Mouse (Mus musculus) neural tube, embryonic 11.5 days (tissue): Measurements from ENCODE around the gene Cracr2a. TPM values are rescaled to one million over a fixed set of nuclear protein-coding genes. Genes with fewer than 3 reads are reported as not detected.

Experiments
- ATAC-seq: fragments of 200-750 bp; cut with Nextera tagmentation; 2 replicates; pipeline ENCODE4 v1.8.0; 2017; ENCODE audit warnings: moderate number of reproducible peaks, mild to moderate bottlenecking, moderate TSS enrichment, moderate library complexity; ENCODE audit not compliant: insufficient read depth, low FRiP score, low TSS enrichment
- DNase-seq: peaks from one replicate; pipeline ENCODE4 v3.0.0-alpha.2; 2015; ENCODE audit warnings: low spot score
- H3K27ac ChIP-seq: fragments of 300-500 bp; sonication (generic); 2 replicates; pipeline ENCODE4 v1.5.1; 2014; ENCODE audit warnings: low read depth, mild to moderate bottlenecking, low read length
- H3K27me3 ChIP-seq: fragments of 300-500 bp; sonication (generic); 2 replicates; pipeline ENCODE4 v1.6.1; 2014; ENCODE audit warnings: mild to moderate bottlenecking, low read length, mixed read lengths; ENCODE audit not compliant: control insufficient read depth, insufficient read depth
- H3K36me3 ChIP-seq: fragments of 300-500 bp; sonication (generic); 2 replicates; pipeline ENCODE4 v1.6.1; 2014; ENCODE audit warnings: mild to moderate bottlenecking, low read length, moderate library complexity, mixed read lengths; ENCODE audit not compliant: control insufficient read depth, insufficient read depth
- H3K4me1 ChIP-seq: fragments of 300-500 bp; sonication (generic); 2 replicates; pipeline ENCODE4 v1.6.1; 2014; ENCODE audit warnings: low read length, mixed read lengths; ENCODE audit not compliant: control insufficient read depth, insufficient read depth
- H3K4me2 ChIP-seq: fragments of 300-500 bp; sonication (generic); 2 replicates; pipeline ENCODE4 v1.6.1; 2014; ENCODE audit warnings: low read depth, mild to moderate bottlenecking, moderate library complexity
- H3K4me3 ChIP-seq: fragments of 300-500 bp; sonication (generic); 2 replicates; pipeline ENCODE4 v1.5.1; 2014; ENCODE audit warnings: low read depth, low read length
- H3K9ac ChIP-seq: fragments of 300-500 bp; sonication (generic); 2 replicates; pipeline ENCODE4 v1.6.1; 2014; ENCODE audit warnings: mild to moderate bottlenecking, low read length
- H3K9me3 ChIP-seq: fragments of 300-500 bp; sonication (generic); 2 replicates; pipeline ENCODE4 v1.6.1; 2016; ENCODE audit warnings: low read length; ENCODE audit not compliant: control insufficient read depth
- WGBS: fragments of 180-500 bp; shearing (Covaris S2); extraction: QIAGEN DNeasy Blood & Tissue Kit; methylation state at CpG from one replicate; pipeline ENCODE4 v1.1.7; 2014; 5-methylcytosine and 5-hydroxymethylcytosine counted together
- polyA plus RNA-seq: library from polyadenylated mRNA; unstranded; fragments of >200 nt; fragmentation: Nextera tagmentation; extraction: Ambion mirVana; gene quantifications from 2 replicates; pipeline ENCODE4 v1.2.1, GENCODE M21; 2014

Gene Cracr2a
- polyA plus RNA-seq, 1 experiment from 2014 or later: 0.66 TPM

DNA sequence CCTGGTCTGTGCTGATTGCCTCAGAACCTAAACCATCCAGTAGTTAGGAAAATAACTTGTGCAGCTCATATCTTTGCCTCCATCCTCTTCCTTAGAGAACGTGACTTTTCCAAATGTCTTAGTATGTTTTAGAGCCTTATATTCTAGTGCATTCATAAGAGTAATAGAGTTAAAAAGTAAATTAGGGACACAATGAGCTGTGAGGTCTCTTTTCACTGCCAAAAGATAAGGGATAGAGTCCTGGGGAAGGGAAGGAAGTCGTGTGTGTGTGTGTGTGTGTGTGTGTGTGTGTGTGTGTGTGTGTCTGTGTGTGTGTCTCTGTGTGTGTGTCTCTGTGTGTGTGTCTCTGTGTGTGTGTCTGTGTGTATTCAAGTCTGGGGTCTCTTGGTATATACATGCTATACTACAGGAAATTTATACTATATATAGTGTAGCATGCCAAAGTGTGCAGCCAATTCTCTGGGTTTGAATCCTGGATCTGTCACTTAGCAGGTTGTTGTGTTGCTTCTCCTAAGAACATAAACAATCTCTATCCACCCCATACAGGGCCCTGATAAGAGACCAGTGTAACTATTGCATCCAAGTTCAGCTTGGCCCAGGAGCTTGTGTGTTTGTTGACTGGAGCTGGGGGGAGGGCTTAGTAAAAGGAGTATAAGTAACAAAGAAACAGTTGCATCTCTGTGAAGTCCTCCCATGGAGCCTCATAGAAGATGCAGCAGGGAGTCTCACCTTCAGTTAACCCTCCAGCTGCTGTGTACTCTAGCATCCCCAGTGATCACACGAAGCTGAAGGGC, 29.5 kb upstream of the Cracr2a start:
- Histone ChIP-seq H3K4me2 (no peak overlapping the region), H3K4me3 (no peak overlapping the region), H3K36me3 (no peaks in the 10 kb centered on the region), H3K4me1 (no peaks in the 10 kb centered on the region), H3K9me3 (no peaks in the 10 kb centered on the region), H3K27me3 (no peaks in the 10 kb centered on the region), H3K9ac (no peak overlapping the region), H3K27ac (no peak overlapping the region)
- DNase-seq (no peak), ATAC-seq (no peak)
- WGBS: 60% methylated on average over 3 of the region's 3 CpGs

DNA sequence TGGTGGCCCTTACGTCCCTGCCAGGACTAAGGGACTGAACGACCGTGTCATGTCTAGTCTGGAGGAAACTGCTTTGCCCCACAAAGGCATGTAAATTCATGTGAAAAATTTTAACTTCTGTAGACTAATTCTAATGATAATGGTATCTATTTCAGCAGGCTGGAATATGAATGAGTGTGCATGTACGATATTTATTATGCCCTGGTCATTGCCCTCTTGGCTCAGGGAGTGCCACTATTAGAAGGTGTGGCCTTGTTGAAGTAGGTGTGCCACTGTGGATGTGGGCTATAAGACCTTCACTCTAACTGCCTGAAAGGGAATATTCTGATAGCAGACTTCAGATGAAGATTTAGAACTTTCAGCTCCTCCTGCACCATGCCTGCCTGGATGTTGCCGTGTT, 28.8 kb upstream of the Cracr2a start:
- 84% methylated on average over 5 of the region's 5 CpGs for WGBS
- no peak overlapping the region for H3K27ac ChIP-seq
- no peak for ATAC-seq

DNA sequence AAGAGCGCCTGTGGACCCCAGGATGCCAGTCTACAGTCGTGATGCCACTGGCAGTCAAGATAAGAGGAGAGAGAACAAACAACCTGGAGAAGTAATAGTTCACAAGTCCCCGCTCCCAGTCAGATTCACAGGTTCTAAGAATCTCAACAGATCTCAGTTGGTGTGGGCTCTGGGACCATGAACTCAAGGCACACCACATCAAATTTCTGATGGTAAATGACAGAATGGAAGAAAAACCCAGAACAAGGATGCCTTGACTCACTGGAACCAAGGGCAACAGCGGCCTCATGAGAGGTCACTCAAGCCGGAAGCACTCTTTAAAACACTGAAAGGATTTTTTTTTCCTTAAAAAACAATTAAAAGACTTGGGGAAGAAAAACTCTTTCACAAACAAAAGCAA, 27.4 kb upstream of the Cracr2a start:
- ATAC-seq (no peak), DNase-seq (no peak)
- Histone ChIP-seq H3K4me2 (no peak overlapping the region), H3K36me3 (no peaks in the 10 kb centered on the region), H3K9ac (no peak overlapping the region), H3K4me1 (no peaks in the 10 kb centered on the region), H3K9me3 (no peaks in the 10 kb centered on the region), H3K27ac (no peak overlapping the region), H3K27me3 (no peaks in the 10 kb centered on the region), H3K4me3 (no peak overlapping the region)
- 78% methylated on average over 5 of the region's 5 CpGs for WGBS

More for the DNA sequence above, 28.8 kb upstream of the Cracr2a start:
- H3K4me3 ChIP-seq: no peak overlapping the region
- H3K4me1 ChIP-seq: no peaks in the 10 kb centered on the region
- no peak overlapping the region for H3K9ac ChIP-seq
- H3K36me3 ChIP-seq: no peaks in the 10 kb centered on the region
- no peak for DNase-seq
- H3K27me3 ChIP-seq: no peaks in the 10 kb centered on the region
- no peaks in the 10 kb centered on the region for H3K9me3 ChIP-seq
- H3K4me2 ChIP-seq: no peak overlapping the region

GRCm38 (mm10) chr6:127537035-127537434, 24.1 kb upstream of the Cracr2a start:
- H3K4me2 ChIP-seq: no peak overlapping the region
- no peaks in the 10 kb centered on the region for H3K27me3 ChIP-seq
- H3K27ac ChIP-seq: no peak overlapping the region
- H3K9ac ChIP-seq: no peak overlapping the region
- no peak for DNase-seq
- no peaks in the 10 kb centered on the region for H3K36me3 ChIP-seq
- H3K9me3 ChIP-seq: no peaks in the 10 kb centered on the region
- WGBS: 86% methylated on average over 7 of the region's 7 CpGs
- H3K4me1 ChIP-seq: no peaks in the 10 kb centered on the region
- no peak for ATAC-seq
- no peak overlapping the region for H3K4me3 ChIP-seq

DNA sequence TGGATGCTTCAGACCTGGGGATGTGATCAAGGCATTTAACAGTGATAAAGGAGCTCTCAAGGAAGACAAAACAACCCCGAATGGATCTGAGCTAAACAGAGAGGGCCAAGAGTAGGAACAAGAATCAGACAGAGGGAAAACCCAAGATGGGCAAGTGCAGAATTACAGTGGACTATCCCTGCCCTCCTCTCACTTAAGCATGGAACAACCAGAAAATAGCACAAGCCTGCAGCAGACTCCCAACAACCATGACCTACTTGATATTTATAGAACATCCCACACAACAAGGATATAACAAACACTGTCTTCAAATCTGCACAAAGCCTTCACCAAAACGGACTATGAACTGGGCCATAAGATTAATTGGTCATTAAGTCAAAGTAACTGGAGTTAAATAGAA, 23.0 kb upstream of the Cracr2a start:
- Histone ChIP-seq H3K4me3 (no peak overlapping the region), H3K4me2 (no peak overlapping the region), H3K36me3 (no peaks in the 10 kb centered on the region), H3K27me3 (no peaks in the 10 kb centered on the region), H3K27ac (no peak overlapping the region), H3K4me1 (no peaks in the 10 kb centered on the region; the same call in 1 of the 2 replicates), H3K9ac (no peak overlapping the region), H3K9me3 (no peaks in the 10 kb centered on the region)
- ATAC-seq: no peak
- WGBS: 78% methylated on average over 2 of the region's 2 CpGs
- DNase-seq: no peak

DNA sequence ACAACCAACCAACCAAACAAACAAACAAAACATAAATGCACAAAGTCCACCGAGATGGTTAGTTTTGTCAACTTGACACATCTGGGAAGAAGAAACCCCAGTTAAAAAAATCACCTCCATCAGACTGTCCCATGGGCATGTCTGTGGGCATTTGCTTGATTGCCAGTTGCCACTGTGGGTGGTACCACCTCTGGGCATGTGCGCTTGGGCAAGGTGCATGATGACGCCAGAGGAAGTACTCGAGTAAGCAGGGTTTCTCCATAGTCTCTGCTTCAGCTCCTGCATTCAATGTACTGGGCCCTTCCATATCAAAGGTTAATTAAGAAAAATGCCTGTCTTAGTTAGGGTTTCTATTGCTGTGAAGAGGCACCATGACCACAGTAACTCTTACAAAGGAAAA, 21.9 kb upstream of the Cracr2a start:
- Histone ChIP-seq H3K4me1 (no peaks in the 10 kb centered on the region; the same call in 1 of the 2 replicates), H3K4me2 (no peak overlapping the region), H3K9me3 (no peaks in the 10 kb centered on the region), H3K27ac (no peak overlapping the region), H3K36me3 (no peaks in the 10 kb centered on the region), H3K27me3 (no peaks in the 10 kb centered on the region), H3K9ac (no peak overlapping the region), H3K4me3 (no peak overlapping the region)
- no peak for DNase-seq
- no peak for ATAC-seq
- WGBS: 93% methylated on average over 4 of the region's 4 CpGs

DNA sequence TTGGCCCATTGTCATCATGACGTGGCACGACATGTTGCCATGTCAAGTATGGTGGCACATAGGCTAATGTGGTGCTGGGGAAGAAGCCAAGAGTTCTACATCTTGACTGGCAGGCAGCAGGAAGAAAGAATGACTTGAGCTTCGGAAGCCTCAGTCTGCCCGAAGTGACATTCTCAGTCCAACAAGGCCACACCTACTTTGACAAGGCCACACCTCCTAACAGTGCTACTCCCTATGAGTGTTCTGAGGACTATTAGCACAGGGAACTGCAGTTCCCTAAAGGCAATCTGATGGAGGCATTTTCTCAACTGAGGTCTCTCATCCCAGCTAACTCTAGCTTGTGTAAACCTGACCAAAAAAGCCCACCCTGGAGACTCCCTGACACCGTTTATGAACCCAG, 21.5 kb upstream of the Cracr2a start:
- Histone ChIP-seq H3K9ac (no peak overlapping the region), H3K4me3 (no peak overlapping the region), H3K27me3 (no peaks in the 10 kb centered on the region), H3K4me2 (no peak overlapping the region), H3K9me3 (no peaks in the 10 kb centered on the region), H3K27ac (no peak overlapping the region), H3K36me3 (no peaks in the 10 kb centered on the region), H3K4me1 (no peaks in the 10 kb centered on the region; the same call in 1 of the 2 replicates)
- ATAC-seq (no peak), DNase-seq (no peak)
- 72% methylated on average over 5 of the region's 5 CpGs for whole genome bisulfite sequencing

GRCm38 (mm10) chr6:127540517-127540916, 20.6 kb upstream of the Cracr2a start:
- no peak overlapping the region for H3K9ac ChIP-seq
- no peak for ATAC-seq
- no peaks in the 10 kb centered on the region for H3K9me3 ChIP-seq
- H3K4me1 ChIP-seq: no peaks in the 10 kb centered on the region; the same call in 1 of the 2 replicates
- H3K36me3 ChIP-seq: no peaks in the 10 kb centered on the region
- H3K4me2 ChIP-seq: no peak overlapping the region
- no peaks in the 10 kb centered on the region for H3K27me3 ChIP-seq
- 71% methylated on average over 4 of the region's 4 CpGs for WGBS
- no peak overlapping the region for H3K4me3 ChIP-seq
- no peak overlapping the region for H3K27ac ChIP-seq
- no peak for DNase-seq
